Mouse (Mus musculus) E14TG2a.4 (cell line): ENCODE results near the gene Nbl1.

ENCODE experiments used
- H3K27me3 ChIP-seq: 2 replicates; pipeline ENCODE4 v1.6.1; 2014; ENCODE audit warnings: low read length, control low read depth; ENCODE audit not compliant: insufficient read depth
- H3K36me3 ChIP-seq: 2 replicates; pipeline ENCODE4 v1.6.1; 2014; ENCODE audit warnings: low read length, control low read depth; ENCODE audit not compliant: insufficient read depth
- H3K4me1 ChIP-seq: replicated peaks from 2 replicates; pipeline ENCODE4 v1.6.1; 2014; ENCODE audit warnings: low read depth, low read length, control low read depth
- H3K4me3 ChIP-seq: replicated peaks from 2 replicates; pipeline ENCODE4 v1.5.1; 2014; ENCODE audit warnings: mild to moderate bottlenecking, low read length
- H3K9me3 ChIP-seq: 2 replicates; pipeline ENCODE4 v1.6.1; 2014; ENCODE audit warnings: low read length, control low read depth
- CTCF ChIP-seq: conservative IDR thresholded peaks from 2 replicates; pipeline ENCODE4 v1.5.1; 2014; ENCODE audit warnings: low read length
- NANOG ChIP-seq: IDR thresholded peaks from 2 replicates; pipeline ENCODE4 v1.6.1; 2014; ENCODE audit warnings: borderline replicate concordance, low read length, mixed read lengths
- POU5F1 ChIP-seq: IDR thresholded peaks from 2 replicates; pipeline ENCODE4 v1.6.1; 2014; ENCODE audit warnings: low read length, borderline replicate concordance

Gene Nbl1

DNA sequence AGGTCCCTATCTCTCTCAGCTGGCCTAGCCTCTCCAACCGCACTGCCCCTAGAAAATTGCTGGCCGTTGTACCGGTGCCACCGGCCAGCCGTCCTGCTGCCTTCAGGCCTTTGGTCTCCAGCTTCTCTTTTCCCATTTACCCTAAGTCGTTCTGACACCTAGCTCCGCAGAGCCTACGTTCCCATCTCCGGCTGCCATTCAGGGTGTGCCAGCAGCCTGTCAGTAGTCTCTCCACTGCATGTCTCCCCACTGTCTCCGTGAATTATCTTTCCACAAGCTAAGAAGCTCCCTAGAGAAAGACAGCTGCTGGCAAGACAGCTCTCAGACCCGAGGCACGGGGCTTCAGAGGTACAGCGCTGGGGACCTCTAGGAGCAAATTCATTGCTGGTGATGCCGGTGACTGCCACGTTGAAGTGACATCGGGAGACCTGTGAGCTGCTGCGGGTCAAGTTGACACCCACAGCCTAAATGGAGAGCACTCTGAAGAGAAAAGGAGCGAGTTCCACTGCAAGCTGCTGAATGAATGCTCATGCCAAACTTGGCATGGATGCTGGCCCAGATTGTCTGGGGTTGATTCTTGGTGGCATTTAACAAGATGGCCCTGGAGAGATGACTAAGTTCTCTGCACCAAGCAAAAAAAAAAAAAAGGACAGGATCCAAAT, 11.4 kb downstream of the Nbl1 start:
- peaks cover 61% of the 10 kb centered on the region for H3K27me3 ChIP-seq
- no peaks in the 10 kb centered on the region for H3K36me3 ChIP-seq
- no peak for TF ChIP-seq NANOG
- no peak for TF ChIP-seq POU5F1
- no peak for TF ChIP-seq CTCF
- no peak overlapping the region for H3K4me3 ChIP-seq
- H3K4me1 ChIP-seq: peaks cover 22% of the 10 kb centered on the region
- H3K9me3 ChIP-seq: no peaks in the 10 kb centered on the region

DNA sequence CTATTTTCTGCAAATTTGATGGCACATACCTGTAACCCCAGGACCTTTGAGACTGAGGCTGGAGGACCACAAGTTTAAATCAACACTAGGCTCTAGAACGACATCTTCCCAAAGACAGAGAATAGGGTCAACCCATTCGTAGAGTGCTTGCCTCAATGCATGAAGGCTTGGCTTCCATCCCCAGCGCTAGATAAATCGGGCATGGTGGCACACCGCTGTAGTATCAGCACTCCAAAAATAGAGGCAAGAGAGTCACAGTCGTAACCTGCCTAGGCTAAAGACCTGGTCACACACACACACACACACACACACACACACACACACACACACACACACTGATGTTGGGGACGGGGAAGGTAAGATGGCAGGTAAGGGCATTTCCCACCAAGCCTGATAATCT, 12.5 kb downstream of the Nbl1 start:
- Histone ChIP-seq H3K27me3 (peaks cover 68% of the 10 kb centered on the region), H3K36me3 (no peaks in the 10 kb centered on the region), H3K4me1 (peaks cover 27% of the 10 kb centered on the region), H3K4me3 (no peak overlapping the region), H3K9me3 (no peaks in the 10 kb centered on the region)
- TF ChIP-seq CTCF (no peak), NANOG (no peak)

GRCm38 (mm10) chr4:139079439-139079838, 13.4 kb downstream of the Nbl1 start:
- Histone ChIP-seq H3K4me3 (no peak overlapping the region), H3K27me3 (peaks cover 67% of the 10 kb centered on the region), H3K9me3 (no peaks in the 10 kb centered on the region), H3K36me3 (no peaks in the 10 kb centered on the region), H3K4me1 (peaks cover 28% of the 10 kb centered on the region)
- TF ChIP-seq NANOG (no peak), CTCF (no peak), POU5F1 (no peak)

DNA sequence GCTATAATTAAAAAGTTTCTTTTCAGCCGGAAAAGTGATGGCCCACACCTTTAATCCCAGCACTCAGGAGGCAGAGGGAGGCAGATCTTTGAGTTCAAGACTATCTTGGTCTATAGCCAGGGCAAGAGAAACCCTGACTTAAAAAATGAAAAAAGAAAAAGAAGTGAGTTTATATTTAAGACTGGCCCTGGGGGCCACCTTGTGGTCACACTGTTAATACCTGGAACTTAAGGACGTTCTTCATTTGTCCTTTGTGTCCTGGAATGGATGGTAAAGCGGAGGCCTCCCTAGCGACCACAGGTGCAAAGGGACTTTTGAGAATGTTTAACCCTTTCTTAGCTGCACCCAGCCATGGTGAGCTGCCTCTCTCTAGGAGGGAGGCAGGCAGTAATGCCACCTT, 14.1 kb downstream of the Nbl1 start:
- peaks cover 69% of the 10 kb centered on the region for H3K27me3 ChIP-seq
- TF ChIP-seq CTCF (no peak; the same call in 1 of the 2 replicates), POU5F1 (no peak), NANOG (no peak)
- no peak overlapping the region for H3K4me3 ChIP-seq
- no peaks in the 10 kb centered on the region for H3K36me3 ChIP-seq
- H3K9me3 ChIP-seq: no peaks in the 10 kb centered on the region
- H3K4me1 ChIP-seq: peaks cover 35% of the 10 kb centered on the region

- TF ChIP-seq CTCF (peak; percentile 47), NANOG (no peak), POU5F1 (no peak)
- Histone ChIP-seq H3K4me3 (no peak overlapping the region), H3K27me3 (peaks cover 69% of the 10 kb centered on the region), H3K36me3 (no peaks in the 10 kb centered on the region), H3K4me1 (peaks cover 32% of the 10 kb centered on the region), H3K9me3 (no peaks in the 10 kb centered on the region)
Measured at GRCm38 (mm10) chr4:139078313-139078712, 14.5 kb downstream of the Nbl1 start.

DNA sequence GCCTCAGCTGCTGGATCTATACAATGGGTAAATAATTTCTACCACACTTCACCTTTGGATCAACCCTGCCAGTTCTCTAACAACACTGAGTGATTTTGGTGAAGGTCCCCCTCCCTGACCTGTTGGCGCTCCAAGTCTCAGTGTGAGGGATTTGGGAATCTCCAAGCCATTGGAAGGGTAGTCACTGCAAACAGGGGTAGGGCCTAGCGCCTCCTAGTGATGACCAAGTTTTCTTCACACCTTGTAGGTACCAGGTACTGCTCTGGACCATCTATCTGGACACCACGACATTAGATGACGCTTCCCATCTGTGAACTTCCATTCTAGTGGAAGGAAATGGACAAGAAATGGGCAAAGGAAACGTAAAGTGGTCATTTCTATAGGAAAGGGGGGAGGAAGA, 16.9 kb downstream of the Nbl1 start:
- peaks cover 22% of the 10 kb centered on the region for H3K4me1 ChIP-seq
- no peaks in the 10 kb centered on the region for H3K36me3 ChIP-seq
- H3K27me3 ChIP-seq: peaks cover 69% of the 10 kb centered on the region
- peak overlapping the region; percentile 84 for H3K4me3 ChIP-seq
- no peaks in the 10 kb centered on the region for H3K9me3 ChIP-seq
- TF ChIP-seq POU5F1 (no peak), CTCF (peak; percentile 50)

DNA sequence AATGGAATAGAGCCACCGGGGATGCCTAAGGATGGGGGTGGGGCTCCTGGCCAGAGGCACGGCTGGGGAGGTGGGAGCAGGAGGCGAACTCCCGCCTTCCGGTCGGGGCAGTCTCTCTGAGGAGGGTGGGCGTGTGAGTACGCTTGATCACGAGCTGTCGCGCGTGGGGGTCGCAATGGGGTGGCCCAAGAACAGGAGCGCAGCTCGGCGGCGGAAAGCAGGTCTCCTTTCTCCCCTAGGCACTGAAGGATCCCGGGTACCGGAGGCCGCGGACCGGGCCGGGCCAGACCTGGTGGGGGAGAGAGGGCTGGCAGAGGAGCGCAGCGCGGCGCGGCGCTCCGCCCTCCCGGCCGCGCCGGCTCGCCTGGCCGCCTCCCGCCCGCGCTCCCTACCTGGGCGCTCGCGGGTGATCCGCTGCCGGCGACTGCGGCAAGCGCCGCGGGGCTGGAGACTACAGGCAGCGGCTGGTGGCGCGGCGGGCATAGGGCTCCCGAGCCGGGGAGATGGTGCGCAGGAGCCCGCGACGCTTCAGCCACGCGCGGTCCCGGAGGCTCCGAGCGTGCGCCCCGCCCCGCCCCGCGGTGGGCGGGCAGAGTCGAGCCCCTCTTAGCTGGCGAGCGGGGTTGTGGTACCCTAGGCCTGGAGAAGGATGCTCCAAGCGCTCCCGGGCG, 17.6 kb downstream of the Nbl1 start, which contains the start of gene Htr6:
Gene Htr6 (minus strand): TSS at position 530 of the 671 bp plus-strand sequence.
- no peaks in the 10 kb centered on the region for H3K9me3 ChIP-seq
- H3K4me1 ChIP-seq: peaks cover 22% of the 10 kb centered on the region
- peaks cover 74% of the 10 kb centered on the region for H3K27me3 ChIP-seq
- peak within 1 kb of the TSS; percentile 84 for H3K4me3 ChIP-seq
- no peaks in the 10 kb centered on the region for H3K36me3 ChIP-seq
- TF ChIP-seq NANOG: no peak
- no peak for TF ChIP-seq CTCF

DNA sequence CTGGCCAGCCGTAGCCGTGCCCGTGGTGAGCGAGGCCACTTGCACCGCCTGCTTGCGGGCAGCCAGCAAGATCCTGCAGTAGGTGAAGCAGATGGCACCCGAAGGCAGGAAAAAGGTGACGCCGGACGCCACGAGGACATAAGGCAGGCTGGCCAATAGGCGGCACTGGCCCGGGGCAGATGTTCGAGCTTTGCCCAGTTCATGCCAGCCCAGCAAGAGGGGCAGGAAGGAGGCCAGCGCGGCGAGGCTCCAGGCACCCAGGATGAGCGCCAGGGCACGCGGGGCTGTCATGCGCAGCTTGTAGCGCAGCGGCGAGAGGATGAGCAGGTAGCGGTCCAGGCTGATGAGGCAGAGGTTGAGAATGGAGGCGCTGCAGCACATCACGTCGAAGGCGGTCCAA, 18.7 kb downstream of the Nbl1 start:
- Histone ChIP-seq H3K9me3 (no peaks in the 10 kb centered on the region), H3K4me1 (peaks cover 21% of the 10 kb centered on the region), H3K4me3 (peak overlapping the region; percentile 84), H3K27me3 (peaks cover 85% of the 10 kb centered on the region), H3K36me3 (no peaks in the 10 kb centered on the region)
- TF ChIP-seq POU5F1: no peak
- TF ChIP-seq NANOG: no peak
- no peak for TF ChIP-seq CTCF

DNA sequence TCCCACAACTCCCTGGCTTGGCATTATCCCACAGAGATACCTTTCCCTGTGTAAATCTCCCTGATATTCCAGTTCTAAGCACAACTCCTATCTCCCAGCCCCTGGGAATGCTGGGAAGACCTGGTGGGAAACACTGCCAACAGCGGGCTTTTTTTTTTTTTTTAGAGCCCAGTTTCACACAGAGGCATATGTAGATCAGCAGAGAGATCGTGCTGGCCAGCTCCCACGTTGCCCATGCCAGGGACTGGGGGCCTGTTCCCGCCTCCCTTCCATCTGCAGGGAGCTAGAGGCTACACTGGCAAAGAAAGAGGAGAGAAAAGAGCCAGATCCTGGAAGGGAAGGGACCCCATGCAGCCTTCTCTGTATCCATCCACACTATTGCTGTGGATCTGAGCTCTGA, 24.5 kb downstream of the Nbl1 start:
- Histone ChIP-seq H3K27me3 (peaks cover 81% of the 10 kb centered on the region), H3K4me1 (no peaks in the 10 kb centered on the region; the same call in 1 of the 2 replicates)
- TF ChIP-seq NANOG (no peak), CTCF (no peak), POU5F1 (no peak)

More for the DNA sequence above, 24.5 kb downstream of the Nbl1 start:
- no peaks in the 10 kb centered on the region for H3K9me3 ChIP-seq
- no peaks in the 10 kb centered on the region for H3K36me3 ChIP-seq
- H3K4me3 ChIP-seq: no peak overlapping the region
